Mouse (Mus musculus): ENCODE measurements around the gene March5.
"Not testable (repeated sequence)": the region's sequence is repeated elsewhere in the genome, so short reads cannot be mapped to it uniquely, and the experiment has no call there.

March5 gene

GRCm38 (mm10) chr19:37207303-37208175, at the start of gene March5:
March5 (plus strand) TSS chr19:37207543.
- DNase-seq (ENCODE audit: low spot score in 2 of 2) = peak; percentile 93 to 94

GRCm38 (mm10) chr19:37172096-37172495, 35.2 kb upstream of the March5 start:
- DNase-seq (ENCODE audit: low spot score in 2 of 2) = no peak

GRCm38 (mm10) chr19:37172566-37173130, 34.7 kb upstream of the March5 start:
- peak in 1 of 2 experiments; percentile 28 for DNase-seq (ENCODE audit: low spot score in 2 of 2)

GRCm38 (mm10) chr19:37173331-37174115, 33.8 kb upstream of the March5 start:
- DNase-seq (ENCODE audit: low spot score in 2 of 2) = no peak

GRCm38 (mm10) chr19:37174116-37174715, 33.1 kb upstream of the March5 start:
- DNase-seq (ENCODE audit: low spot score in 2 of 2) = peak; percentile 70 to 72

- peak; percentile 70 to 78 for DNase-seq (ENCODE audit: low spot score in 2 of 2)
Observed at GRCm38 (mm10) chr19:37174716-37175435, 32.5 kb upstream of the March5 start.

- DNase-seq (ENCODE audit: low spot score in 2 of 2) = peak in 1 of 2 experiments; percentile 38
Observed at GRCm38 (mm10) chr19:37175436-37175805, 31.9 kb upstream of the March5 start.

- DNase-seq (ENCODE audit: low spot score in 2 of 2) = peak; percentile 41 to 56
Observed at GRCm38 (mm10) chr19:37175919-37176318, 31.4 kb upstream of the March5 start.

GRCm38 (mm10) chr19:37176879-37177462, 30.4 kb upstream of the March5 start:
- DNase-seq (ENCODE audit: low spot score in 2 of 2) = no peak

- peak; percentile 78 to 82 for DNase-seq (ENCODE audit: low spot score in 2 of 2)
Observed at GRCm38 (mm10) chr19:37177819-37178708, 29.3 kb upstream of the March5 start.

- DNase-seq (ENCODE audit: low spot score in 2 of 2) = no peak
Observed at GRCm38 (mm10) chr19:37188366-37188948, 18.9 kb upstream of the March5 start.

GRCm38 (mm10) chr19:37192475-37193058, 14.8 kb upstream of the March5 start:
- no peak for DNase-seq (ENCODE audit: low spot score in 2 of 2)

- no peak for DNase-seq (ENCODE audit: low spot score in 2 of 2)
Observed at GRCm38 (mm10) chr19:37198165-37198880, 9.0 kb upstream of the March5 start.

GRCm38 (mm10) chr19:37199889-37200288, 7.5 kb upstream of the March5 start:
- no peak for DNase-seq (ENCODE audit: low spot score in 2 of 2)

- DNase-seq (ENCODE audit: low spot score in 2 of 2) = no peak
Observed at GRCm38 (mm10) chr19:37203371-37203770, 4.0 kb upstream of the March5 start.

- DNase-seq (ENCODE audit: low spot score in 2 of 2) = not testable (repeated sequence)
Observed at GRCm38 (mm10) chr19:37205155-37205554, 2.2 kb upstream of the March5 start.

- DNase-seq (ENCODE audit: low spot score in 2 of 2) = peak; percentile 53 to 62
Observed at GRCm38 (mm10) chr19:37206641-37207302, 571 bp upstream of the March5 start.
